Mouse (Mus musculus): Measurements from ENCODE around the gene Rab3a. TPM values are rescaled to one million over a fixed set of nuclear protein-coding genes. Genes with fewer than 3 reads are reported as not detected.

Rab3a gene
- polyA plus RNA-seq, 1 experiment from 2014 or later = 16.2 TPM

DNA sequence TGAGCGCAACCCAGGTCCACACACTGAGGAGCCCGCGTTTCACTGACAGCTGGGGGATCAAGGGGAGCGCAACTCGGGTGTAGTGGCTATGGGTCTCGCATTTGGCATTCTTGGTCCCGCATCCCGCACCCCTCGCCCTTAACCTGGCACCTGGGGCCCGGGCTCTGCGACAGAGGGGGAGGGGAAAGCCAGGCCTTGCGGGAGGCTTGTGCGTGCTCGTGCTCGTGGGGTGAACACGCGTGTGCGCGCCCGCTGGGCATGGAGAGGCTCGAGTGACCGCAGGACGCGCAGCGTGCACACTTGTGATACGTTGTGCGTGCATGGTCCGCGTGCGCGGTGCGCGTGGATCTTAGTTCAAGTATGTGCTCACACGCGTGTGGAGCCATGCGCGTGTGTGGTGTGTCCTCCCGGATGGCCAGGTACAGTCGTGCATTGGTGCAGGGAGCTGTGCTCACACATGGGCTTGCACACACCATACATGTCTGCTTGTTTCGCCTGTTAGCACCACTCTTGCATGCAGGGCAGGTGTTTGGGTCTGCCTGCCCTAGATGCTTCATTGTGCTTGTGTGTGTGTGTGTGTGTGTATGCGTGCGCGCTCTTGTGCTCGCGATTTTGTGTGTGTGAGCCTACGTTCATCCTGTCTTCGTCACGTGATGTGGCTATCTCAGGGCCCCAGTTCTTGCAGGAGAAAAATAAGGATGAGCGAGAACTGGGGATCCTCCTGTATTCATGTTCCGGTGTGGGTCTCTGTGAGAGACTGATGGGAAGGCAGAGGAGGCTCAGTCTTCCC, 587 bp downstream of the Rab3a start:
- H3K9me3 ChIP-seq = no peaks in the 10 kb centered on the region
- peaks cover 55% of the 10 kb centered on the region for H3K4me1 ChIP-seq
- peak overlapping the region; percentile 83 for H3K4me3 ChIP-seq
- H3K27ac ChIP-seq (replicated peaks) = peak overlapping the region; percentile 82
- 17% methylated on average over 50 of the region's 50 CpGs for WGBS
- peaks cover 22% of the 10 kb centered on the region for H3K27me3 ChIP-seq (replicated peaks; ENCODE audit: low read depth, poor library complexity, severe bottlenecking)
- no peak for DNase-seq (ENCODE audit: low spot score)
- peaks cover 29% of the 10 kb centered on the region for H3K36me3 ChIP-seq (replicated peaks)

- H3K27ac ChIP-seq (replicated peaks) = no peak overlapping the region
- 86% methylated on average over 24 of the region's 24 CpGs for whole genome bisulfite sequencing
- H3K36me3 ChIP-seq (replicated peaks) = peaks cover 29% of the 10 kb centered on the region
- peak overlapping the region; percentile 83; the same call in 1 of the 2 replicates for H3K4me3 ChIP-seq
- H3K9me3 ChIP-seq = no peaks in the 10 kb centered on the region
- peaks cover 19% of the 10 kb centered on the region for H3K27me3 ChIP-seq (replicated peaks; ENCODE audit: low read depth, poor library complexity, severe bottlenecking)
- peaks cover 62% of the 10 kb centered on the region for H3K4me1 ChIP-seq
- no peak for DNase-seq (ENCODE audit: low spot score)
Observed at GRCm38 (mm10) chr8:70755661-70756475, 1.4 kb downstream of the Rab3a start.

DNA sequence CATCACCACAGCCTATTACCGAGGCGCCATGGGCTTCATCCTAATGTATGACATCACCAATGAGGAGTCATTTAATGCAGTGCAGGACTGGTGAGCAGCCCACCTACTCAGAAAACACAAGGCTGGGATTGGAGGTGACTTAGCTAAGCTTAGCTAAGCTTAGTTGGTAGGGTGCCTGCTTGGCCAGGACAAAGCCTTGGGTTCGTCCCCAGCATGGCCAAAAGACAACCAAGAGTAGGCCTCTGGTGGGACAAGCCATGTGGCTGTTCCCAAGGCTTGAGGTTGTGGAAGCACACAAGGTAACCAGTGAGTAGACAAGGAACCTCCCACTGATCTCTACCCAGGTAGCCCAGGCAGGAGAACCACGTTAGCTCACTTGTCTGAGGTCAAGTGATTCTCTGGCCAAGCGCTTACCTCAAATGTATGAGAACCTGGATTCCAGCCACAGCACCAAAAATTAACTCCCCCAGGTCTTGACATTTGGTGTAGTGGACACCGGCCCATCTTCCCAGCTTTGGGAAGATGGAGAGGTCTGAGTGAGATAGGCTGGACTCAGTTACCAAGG, 2.1 kb downstream of the Rab3a start:
- Histone ChIP-seq H3K27me3 (replicated peaks; ENCODE audit: low read depth, poor library complexity, severe bottlenecking) (peaks cover 19% of the 10 kb centered on the region), H3K4me3 (no peak overlapping the region), H3K4me1 (peaks cover 68% of the 10 kb centered on the region), H3K36me3 (replicated peaks) (peaks cover 29% of the 10 kb centered on the region), H3K27ac (replicated peaks) (no peak overlapping the region), H3K9me3 (no peaks in the 10 kb centered on the region)
- DNase-seq (ENCODE audit: low spot score) = no peak
- WGBS = 90% methylated on average over 6 of the region's 6 CpGs

- Histone ChIP-seq H3K4me1 (peaks cover 64% of the 10 kb centered on the region), H3K27ac (replicated peaks) (no peak overlapping the region), H3K4me3 (peak overlapping the region; percentile 3; the same call in 1 of the 2 replicates), H3K27me3 (replicated peaks; ENCODE audit: low read depth, poor library complexity, severe bottlenecking) (peaks cover 19% of the 10 kb centered on the region), H3K36me3 (replicated peaks) (peaks cover 29% of the 10 kb centered on the region), H3K9me3 (no peaks in the 10 kb centered on the region)
- WGBS = 71% methylated on average over 22 of the region's 22 CpGs
- peak; percentile 48 for DNase-seq (ENCODE audit: low spot score)
Observed at GRCm38 (mm10) chr8:70757523-70758307, 3.2 kb downstream of the Rab3a start.

DNA sequence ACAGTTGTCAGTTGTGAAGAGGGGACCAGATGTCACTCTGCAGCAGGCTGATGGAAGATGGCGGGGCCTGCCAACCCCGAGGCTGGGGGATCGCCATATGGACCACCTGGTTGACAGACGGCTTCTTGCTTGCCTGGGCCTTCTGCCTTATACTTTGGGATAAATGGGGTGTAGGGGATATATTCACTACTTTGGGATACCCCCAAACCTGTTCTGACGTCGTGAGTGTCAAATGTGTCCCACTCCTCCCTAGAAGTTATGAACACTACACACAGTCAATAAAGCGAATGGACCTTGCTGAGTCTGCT, 3.8 kb downstream of the Rab3a start:
- H3K4me1 ChIP-seq = peaks cover 58% of the 10 kb centered on the region
- 85% methylated on average over 7 of the region's 7 CpGs for WGBS
- peaks cover 29% of the 10 kb centered on the region for H3K36me3 ChIP-seq (replicated peaks)
- no peak for DNase-seq (ENCODE audit: low spot score)
- H3K9me3 ChIP-seq = no peaks in the 10 kb centered on the region
- H3K27me3 ChIP-seq (replicated peaks; ENCODE audit: low read depth, poor library complexity, severe bottlenecking) = peaks cover 19% of the 10 kb centered on the region
- peak overlapping the region; percentile 3; the same call in 1 of the 2 replicates for H3K4me3 ChIP-seq
- no peak overlapping the region for H3K27ac ChIP-seq (replicated peaks)

GRCm38 (mm10) chr8:70758616-70759561, 4.4 kb downstream of the Rab3a start:
- no peak for DNase-seq (ENCODE audit: low spot score)
- 70% methylated on average over 19 of the region's 19 CpGs for WGBS
- H3K4me1 ChIP-seq = peaks cover 53% of the 10 kb centered on the region
- H3K27me3 ChIP-seq (replicated peaks; ENCODE audit: low read depth, poor library complexity, severe bottlenecking) = peaks cover 19% of the 10 kb centered on the region
- 0 out of 2 replicates have a peak overlapping the region, but pooled peaks have one; percentile 1 for H3K4me3 ChIP-seq
- peaks cover 29% of the 10 kb centered on the region for H3K36me3 ChIP-seq (replicated peaks)
- no peak overlapping the region for H3K27ac ChIP-seq (replicated peaks)
- H3K9me3 ChIP-seq = no peaks in the 10 kb centered on the region

GRCm38 (mm10) chr8:70760350-70760749, 5.9 kb downstream of the Rab3a start:
- H3K4me1 ChIP-seq = peaks cover 41% of the 10 kb centered on the region
- no peaks in the 10 kb centered on the region for H3K9me3 ChIP-seq
- peak; percentile 37 for DNase-seq (ENCODE audit: low spot score)
- H3K4me3 ChIP-seq = peak overlapping the region; percentile 80
- H3K27ac ChIP-seq (replicated peaks) = peak overlapping the region; percentile 81
- peaks cover 19% of the 10 kb centered on the region for H3K27me3 ChIP-seq (replicated peaks; ENCODE audit: low read depth, poor library complexity, severe bottlenecking)
- H3K36me3 ChIP-seq (replicated peaks) = peaks cover 29% of the 10 kb centered on the region
- 1% methylated on average over 22 of the region's 22 CpGs for WGBS

GRCm38 (mm10) chr8:70760775-70761406, 6.4 kb downstream of the Rab3a start, which contains the start of gene Mpv17l2:
Gene Mpv17l2, minus strand, starts transcription at chr8:70760946.
- Histone ChIP-seq H3K4me3 (peak within 1 kb of the TSS; percentile 80), H3K27ac (replicated peaks) (peak within 1 kb of the TSS; percentile 81), H3K9me3 (no peaks in the 10 kb centered on the region), H3K4me1 (peaks cover 41% of the 10 kb centered on the region), H3K27me3 (replicated peaks; ENCODE audit: low read depth, poor library complexity, severe bottlenecking) (peaks cover 19% of the 10 kb centered on the region), H3K36me3 (replicated peaks) (peaks cover 29% of the 10 kb centered on the region)
- WGBS = 1% methylated on average over 55 of the region's 55 CpGs
- DNase-seq (ENCODE audit: low spot score) = peak; percentile 97

DNA sequence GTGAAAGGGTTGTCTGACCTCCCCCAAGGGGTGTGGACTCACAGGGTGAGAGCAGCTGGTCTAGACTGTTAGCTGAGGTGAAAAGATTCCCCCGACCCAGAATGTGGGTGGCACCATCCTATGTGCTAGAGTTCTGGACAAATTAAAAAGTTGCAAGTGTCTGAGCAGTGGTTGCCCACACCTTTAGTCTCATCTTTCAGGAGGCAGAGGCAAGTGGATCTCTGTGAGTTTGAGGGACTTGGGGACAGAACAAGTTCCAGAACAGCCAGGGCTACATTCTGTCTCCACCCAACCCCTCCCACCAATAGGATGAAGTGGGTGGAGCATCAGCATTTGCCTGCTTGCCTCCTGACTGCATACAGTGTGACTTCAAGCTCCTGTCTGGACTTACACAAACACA, 7.6 kb downstream of the Rab3a start:
- Histone ChIP-seq H3K4me1 (peaks cover 52% of the 10 kb centered on the region), H3K9me3 (no peaks in the 10 kb centered on the region), H3K27ac (replicated peaks) (no peak overlapping the region), H3K36me3 (replicated peaks) (peaks cover 17% of the 10 kb centered on the region), H3K27me3 (replicated peaks; ENCODE audit: low read depth, poor library complexity, severe bottlenecking) (peaks cover 11% of the 10 kb centered on the region), H3K4me3 (no peak overlapping the region)
- WGBS = 88% methylated on average over 1 of the region's 1 CpGs
- no peak for DNase-seq (ENCODE audit: low spot score)

- H3K36me3 ChIP-seq (replicated peaks) = peaks cover 15% of the 10 kb centered on the region
- peaks cover 17% of the 10 kb centered on the region for H3K27me3 ChIP-seq (replicated peaks; ENCODE audit: low read depth, poor library complexity, severe bottlenecking)
- WGBS = 6% methylated on average over 3 of the region's 3 CpGs
- DNase-seq (ENCODE audit: low spot score) = peak; percentile 66
- H3K4me3 ChIP-seq = no peak overlapping the region
- H3K9me3 ChIP-seq = no peaks in the 10 kb centered on the region
- no peak overlapping the region for H3K27ac ChIP-seq (replicated peaks)
- H3K4me1 ChIP-seq = peaks cover 59% of the 10 kb centered on the region
Observed at GRCm38 (mm10) chr8:70763354-70763753, 8.9 kb downstream of the Rab3a start.

DNA sequence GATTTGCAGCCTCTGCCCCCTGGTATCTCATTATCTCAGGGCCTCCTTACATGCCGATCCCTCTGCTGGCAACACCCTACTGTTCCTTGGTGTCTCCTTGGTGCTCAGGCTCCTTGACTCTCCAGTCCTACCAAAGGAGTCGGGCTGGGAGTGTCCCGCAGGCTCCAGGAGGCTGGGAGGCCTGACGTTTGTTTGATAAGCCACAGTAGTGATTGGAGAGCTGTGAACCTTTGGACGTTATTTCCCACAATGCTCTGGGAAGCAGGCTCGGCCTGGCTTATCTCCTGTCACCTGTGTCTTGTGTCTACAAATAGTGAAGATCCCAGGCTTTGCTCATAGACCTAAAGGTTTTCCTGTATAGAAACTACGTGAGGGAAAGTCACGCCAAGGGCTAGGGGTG, 9.5 kb downstream of the Rab3a start:
- peaks cover 17% of the 10 kb centered on the region for H3K27me3 ChIP-seq (replicated peaks; ENCODE audit: low read depth, poor library complexity, severe bottlenecking)
- no peak overlapping the region for H3K4me3 ChIP-seq
- H3K36me3 ChIP-seq (replicated peaks) = peaks cover 17% of the 10 kb centered on the region
- WGBS = 86% methylated on average over 8 of the region's 8 CpGs
- no peak for DNase-seq (ENCODE audit: low spot score)
- peaks cover 54% of the 10 kb centered on the region for H3K4me1 ChIP-seq
- H3K27ac ChIP-seq (replicated peaks) = no peak overlapping the region
- no peaks in the 10 kb centered on the region for H3K9me3 ChIP-seq
